Mouse (Mus musculus) cerebellum, adult 2 months (tissue): ENCODE measurements around the gene Armh3. TPM values are rescaled to one million over a fixed set of nuclear protein-coding genes. Genes with fewer than 3 reads are reported as not detected.

ENCODE experiments used
- DNase-seq, 2 experiments: peaks; one replicate each; pipeline ENCODE4 v3.0.0; 2021
- H3K27ac ChIP-seq: fragments of 200-500 bp; 2 replicates; pipeline ENCODE4 v1.5.1; 2012; ENCODE audit warnings: low read length, control low read depth, inconsistent platforms; ENCODE audit not compliant: insufficient read depth
- H3K27me3 ChIP-seq: fragments of 200-500 bp; 2 replicates; pipeline ENCODE4 v1.6.1; 2012; ENCODE audit warnings: inconsistent platforms, mild to moderate bottlenecking, low read length, moderate library complexity; ENCODE audit not compliant: control insufficient read depth, insufficient read depth
- H3K4me1 ChIP-seq: fragments of 200-500 bp; 2 replicates; pipeline ENCODE4 v1.6.1; 2011; ENCODE audit warnings: low read length; ENCODE audit not compliant: control insufficient read depth, insufficient read depth
- H3K4me3 ChIP-seq: fragments of 200-500 bp; replicated peaks from 2 replicates; pipeline ENCODE3; 2011; ENCODE audit warnings: mild to moderate bottlenecking, low read depth, low read length, control low read depth; ENCODE audit not compliant: insufficient read depth
- CTCF ChIP-seq: fragments of 200-500 bp; IDR thresholded peaks from 2 replicates; pipeline ENCODE4 v1.5.1; 2011; ENCODE audit warnings: low read depth, mild to moderate bottlenecking, control low read depth, low read length, moderate library complexity, borderline replicate concordance; ENCODE audit not compliant: insufficient read depth
- POLR2A ChIP-seq: fragments of 200-500 bp; IDR thresholded peaks from 2 replicates; pipeline ENCODE4 v1.6.1; 2011; ENCODE audit warnings: low read length, control low read depth, borderline replicate concordance; ENCODE audit not compliant: insufficient read depth
- WGBS: fragments of 180-500 bp; shearing (Covaris S2); methylation state at CpG from one replicate; pipeline ENCODE4 v1.1.7; 2018; 5-methylcytosine and 5-hydroxymethylcytosine counted together
- polyA plus RNA-seq: library from polyadenylated mRNA; depleted of rRNA; stranded (reverse); fragments of >200 nt; gene quantifications from 2 replicates; pipeline ENCODE4 v1.2.3, GENCODE M21; 2012

The Armh3 gene
- polyA plus RNA-seq, 1 experiment = 18.2 TPM

DNA sequence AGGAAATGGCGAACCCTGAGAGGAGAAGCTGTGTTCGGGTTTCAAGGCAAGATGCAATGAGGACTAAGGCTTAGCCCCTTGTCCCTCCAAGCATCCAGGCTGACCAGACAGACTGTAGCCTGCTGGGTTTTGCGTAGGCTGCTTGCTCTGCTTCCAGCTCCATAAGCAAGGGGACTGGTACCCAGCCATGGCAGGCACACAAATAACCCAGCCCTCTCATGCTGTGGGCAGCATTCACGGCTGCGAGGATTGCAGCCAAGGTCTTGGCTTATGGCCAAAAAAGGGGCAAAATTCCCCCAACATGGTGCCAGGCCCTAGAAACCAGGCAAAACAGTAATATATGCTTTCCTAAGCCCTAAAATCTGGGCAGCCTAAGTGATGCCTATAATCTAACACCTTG lies 176.5 kb downstream of the Armh3 start:
- WGBS = 23% methylated on average over 5 of the region's 5 CpGs
- TF ChIP-seq CTCF (no peak), POLR2A (no peak)
- Histone ChIP-seq H3K4me3 (no peak overlapping the region), H3K4me1 (peaks cover 24% of the 10 kb centered on the region), H3K27ac (0 out of 2 replicates have a peak overlapping the region, but pooled peaks have one; percentile 40), H3K27me3 (no peaks in the 10 kb centered on the region)
- peak; percentile 40 to 55 for DNase-seq

DNA sequence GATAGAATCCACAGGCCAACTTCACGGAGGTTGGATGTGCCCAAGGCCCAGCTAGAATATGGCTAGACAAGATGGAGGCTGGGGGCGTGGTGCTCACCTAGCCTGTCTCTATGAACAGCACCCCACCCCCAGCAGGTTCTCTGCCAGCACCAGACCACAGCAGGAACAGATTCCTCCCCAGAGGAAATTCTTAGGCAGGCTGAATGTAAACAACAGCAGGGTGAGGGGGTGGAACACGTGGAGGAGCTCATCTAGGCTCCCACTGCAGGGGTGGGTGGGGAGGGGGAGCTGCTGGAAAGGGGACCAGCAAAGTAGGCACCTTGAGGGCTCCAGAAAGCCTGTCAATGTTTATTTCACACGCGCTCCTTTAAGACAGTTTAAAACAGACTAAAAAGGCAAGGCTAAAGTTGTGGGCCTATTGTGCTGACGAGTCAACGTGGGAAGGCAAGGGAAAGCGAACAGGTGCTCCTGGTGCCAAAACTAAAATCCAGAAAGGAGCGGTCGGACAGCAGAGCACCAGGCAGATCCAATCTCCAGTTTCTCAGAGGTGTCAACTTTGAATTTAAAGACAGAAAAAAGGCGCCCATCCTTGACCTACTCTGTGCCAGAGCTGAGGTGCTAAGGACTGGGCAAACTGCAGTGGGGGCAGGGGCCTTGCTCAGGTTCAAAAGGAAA lies 180.3 kb downstream of the Armh3 start:
- WGBS = 82% methylated on average over 11 of the region's 11 CpGs
- TF ChIP-seq CTCF = no peak
- no peak for TF ChIP-seq POLR2A
- Histone ChIP-seq H3K4me3 (no peak overlapping the region), H3K4me1 (peaks cover 20% of the 10 kb centered on the region), H3K27ac (no peak overlapping the region), H3K27me3 (no peaks in the 10 kb centered on the region)
- no peak for DNase-seq

DNA sequence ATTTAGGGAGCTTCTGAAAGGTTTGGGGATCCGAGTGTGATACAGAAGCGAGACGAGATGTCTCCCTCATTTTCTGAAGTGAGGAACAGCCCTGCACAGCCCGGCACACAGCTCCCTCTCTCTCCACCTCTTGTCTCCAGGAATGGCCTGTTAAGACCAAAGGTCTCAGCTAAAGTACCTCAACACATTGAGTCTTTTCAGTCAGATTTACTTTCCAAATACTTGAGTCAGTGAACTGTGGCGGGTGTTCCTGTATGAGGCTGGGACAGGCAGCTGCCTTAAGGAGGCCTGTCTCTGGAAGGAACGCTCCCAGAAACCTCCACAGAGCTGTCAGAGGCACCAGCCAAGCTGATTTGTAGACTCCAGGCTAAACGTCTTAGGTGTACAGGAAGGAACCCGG lies 181.6 kb downstream of the Armh3 start:
- Histone ChIP-seq H3K27me3 (no peaks in the 10 kb centered on the region), H3K27ac (no peak overlapping the region), H3K4me1 (peaks cover 13% of the 10 kb centered on the region), H3K4me3 (no peak overlapping the region)
- 83% methylated on average over 8 of the region's 8 CpGs for WGBS
- no peak for TF ChIP-seq POLR2A
- TF ChIP-seq CTCF = no peak
- no peak for DNase-seq

DNA sequence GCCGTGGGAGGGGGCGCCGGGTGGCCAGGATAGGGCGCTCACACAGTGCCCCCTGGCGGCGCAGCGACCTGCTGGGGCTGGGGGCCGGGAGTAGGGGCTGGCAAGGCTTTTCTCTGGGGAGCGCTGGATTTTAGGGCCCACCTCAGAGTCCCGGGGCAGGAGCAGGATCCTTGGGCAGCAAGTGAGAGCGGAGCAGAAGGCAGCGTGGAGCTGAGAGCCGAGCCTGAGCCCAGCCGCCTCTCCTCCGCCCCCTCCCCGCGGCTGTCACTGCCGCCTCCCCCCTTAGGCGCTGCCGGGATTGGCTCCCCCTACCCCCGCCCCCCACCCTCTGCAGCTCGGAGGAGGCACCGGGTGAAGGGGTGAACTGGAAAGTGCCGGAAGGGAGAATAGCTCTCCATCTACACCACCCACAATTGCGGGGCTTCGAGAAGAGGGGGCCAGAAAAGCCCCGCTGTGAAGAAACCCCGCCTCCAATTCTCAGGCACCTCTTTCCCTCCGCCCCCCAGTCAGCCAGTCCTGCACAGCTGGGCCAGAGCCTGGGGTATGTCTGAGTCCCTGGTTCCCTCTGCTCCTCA lies 182.4 kb downstream of the Armh3 start, which contains the start of gene Kcnip2:
Gene Kcnip2, minus strand, starts transcription at position 231 of the 575 bp plus-strand sequence.
- peaks cover 12% of the 10 kb centered on the region for H3K4me1 ChIP-seq
- H3K27ac ChIP-seq = no peak within 1 kb of the TSS
- TF ChIP-seq POLR2A (no peak), CTCF (no peak)
- no peak for DNase-seq
- no peaks in the 10 kb centered on the region for H3K27me3 ChIP-seq
- H3K4me3 ChIP-seq = peak within 1 kb of the TSS; percentile 19
- WGBS = 6% methylated on average over 21 of the region's 29 CpGs

DNA sequence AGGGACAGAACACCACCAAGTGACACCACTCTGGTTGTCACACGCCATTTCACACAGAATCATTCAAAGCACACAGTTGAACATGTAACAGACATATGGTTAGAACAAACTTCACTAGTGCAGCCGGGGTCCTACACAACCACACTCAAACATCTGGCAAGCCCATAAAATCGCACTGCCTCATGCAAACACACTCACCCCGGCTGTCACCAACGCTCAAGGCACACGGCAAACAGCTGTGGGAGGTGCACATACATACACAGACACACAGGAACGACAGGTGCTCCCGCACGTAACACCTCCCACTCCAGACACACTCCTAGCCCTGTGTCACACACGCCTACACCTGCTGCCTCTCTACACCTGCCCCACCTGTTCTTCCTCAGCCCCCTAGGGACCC lies 183.1 kb downstream of the Armh3 start:
- no peak for DNase-seq
- no peak overlapping the region for H3K27ac ChIP-seq

DNA sequence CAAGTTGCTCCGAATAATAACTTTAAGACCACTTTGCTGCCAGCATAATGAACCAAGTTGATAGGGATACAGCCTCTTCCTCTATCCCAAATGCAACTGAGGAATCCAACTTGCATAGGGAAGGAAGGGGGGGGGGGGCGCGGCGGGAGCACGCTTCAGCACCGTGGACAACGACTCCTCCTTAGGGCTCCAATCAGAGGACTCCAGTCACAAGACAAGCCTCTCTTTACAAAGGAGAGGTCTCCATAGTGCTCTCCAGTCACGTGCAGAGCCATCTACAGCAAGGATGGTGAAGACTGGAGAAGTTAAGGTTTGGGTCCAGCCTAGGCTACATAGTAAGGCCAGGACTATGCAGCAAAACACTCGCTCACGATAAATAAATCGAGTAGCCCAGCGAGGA lies 184.5 kb downstream of the Armh3 start:
- no peak overlapping the region for H3K27ac ChIP-seq
- 28% methylated on average over 12 of the region's 12 CpGs for WGBS
- no peak for DNase-seq
- TF ChIP-seq POLR2A (no peak), CTCF (no peak)
- H3K4me3 ChIP-seq = no peak overlapping the region
- H3K4me1 ChIP-seq = peaks cover 9% of the 10 kb centered on the region
- H3K27me3 ChIP-seq = no peaks in the 10 kb centered on the region

More for the DNA sequence above, 183.1 kb downstream of the Armh3 start:
- Histone ChIP-seq H3K4me3 (no peak overlapping the region), H3K27me3 (no peaks in the 10 kb centered on the region), H3K4me1 (peaks cover 9% of the 10 kb centered on the region)
- no peak for TF ChIP-seq CTCF
- no peak for TF ChIP-seq POLR2A
- 76% methylated on average over 10 of the region's 10 CpGs for WGBS

DNA sequence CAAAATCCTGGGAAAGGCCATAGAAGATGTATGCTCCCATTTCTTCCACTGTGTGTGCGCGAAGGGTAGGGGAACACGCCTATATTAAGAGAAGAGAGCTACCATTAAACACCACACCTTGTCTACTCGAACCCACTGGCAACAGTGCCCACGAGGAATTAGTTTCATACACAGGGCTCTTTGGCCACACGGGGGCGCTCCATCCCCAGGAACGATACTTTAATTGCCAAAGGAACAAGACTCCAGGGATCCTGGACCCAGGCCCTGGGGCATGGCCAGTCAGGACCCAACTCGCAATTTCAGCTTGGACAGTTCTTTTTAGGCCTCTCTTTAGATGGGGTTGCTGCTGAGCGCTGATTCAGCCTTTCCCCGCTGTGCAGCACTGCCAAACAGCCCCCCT lies 185.0 kb downstream of the Armh3 start:
- Histone ChIP-seq H3K4me3 (no peak overlapping the region), H3K27me3 (no peaks in the 10 kb centered on the region), H3K4me1 (peaks cover 9% of the 10 kb centered on the region), H3K27ac (no peak overlapping the region)
- WGBS = 5% methylated on average over 11 of the region's 11 CpGs
- peak; percentile 78 to 89 for DNase-seq
- peak; percentile 84 for TF ChIP-seq CTCF
- TF ChIP-seq POLR2A = no peak

DNA sequence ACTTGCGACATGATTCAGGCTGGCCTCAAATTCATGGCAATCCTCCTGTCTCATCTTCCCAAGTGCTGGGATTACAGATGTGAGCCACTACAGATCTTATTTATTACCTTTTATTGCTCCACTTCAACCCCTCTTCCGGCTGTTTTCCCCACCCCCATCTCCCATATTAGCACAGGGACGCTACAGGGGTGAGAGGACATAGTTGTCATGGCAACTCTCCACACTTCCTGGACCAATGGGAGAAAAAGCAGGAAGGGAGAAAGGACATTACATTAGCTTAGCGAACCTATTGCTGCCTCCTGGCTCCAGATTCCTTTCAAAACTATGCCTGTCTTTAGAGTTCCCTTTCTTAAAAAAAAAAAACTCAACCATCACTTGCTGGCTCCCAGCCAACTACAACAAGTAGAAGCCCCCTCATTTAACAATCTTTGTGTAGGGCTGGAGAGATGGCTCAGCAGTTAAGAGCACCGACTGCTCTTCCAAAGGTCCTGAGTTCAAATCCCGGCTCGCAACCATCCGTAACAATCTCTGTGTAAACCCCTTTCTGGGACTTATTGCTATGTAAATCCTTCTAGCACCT lies 185.5 kb downstream of the Armh3 start:
- Histone ChIP-seq H3K4me1 (peaks cover 9% of the 10 kb centered on the region), H3K27me3 (no peaks in the 10 kb centered on the region), H3K4me3 (peak overlapping the region; percentile 46), H3K27ac (no peak overlapping the region)
- no peak for TF ChIP-seq POLR2A
- TF ChIP-seq CTCF = no peak
- WGBS = 15% methylated on average over 8 of the region's 8 CpGs
- no peak for DNase-seq
